Mouse (Mus musculus) mature B cell (primary cell): Measurements from ENCODE around the gene Gm12845.
"Not testable (repeated sequence)": the region's sequence is repeated elsewhere in the genome, so short reads cannot be mapped to it uniquely, and the experiment has no call there.

Experiments
- in situ Hi-C: fragments of 300-500 bp; cut with MboI; formaldehyde crosslinking; loops from 2 replicates; pipeline ENCODE4 v1.14.3; 2019

Gene Gm12845

DNA sequence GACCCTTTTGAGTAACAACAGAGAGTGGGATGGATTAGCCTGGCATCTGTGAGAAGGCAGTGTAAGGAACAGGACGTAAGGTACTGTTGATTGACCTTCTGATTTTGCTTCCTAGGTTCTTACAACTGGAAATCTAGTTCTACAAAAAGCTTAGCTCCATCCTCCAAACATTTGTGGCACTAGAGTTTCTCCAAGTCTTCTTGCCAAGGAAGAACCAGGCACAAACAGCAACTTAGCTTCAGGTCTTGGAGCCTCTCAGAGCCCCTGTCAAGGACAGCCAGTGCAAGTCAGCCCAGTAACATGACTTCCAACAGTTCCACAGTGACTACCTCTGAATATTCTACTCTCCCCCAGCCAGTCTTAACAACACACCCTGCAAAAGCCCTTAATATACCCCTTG is at the start of gene Gm12845:
Gene Gm12845, plus strand, starts transcription at position 301 of the 400 bp plus-strand sequence.
- in situ Hi-C loops, result no loop called here

GRCm38 (mm10) chr4:117676903-117677302 is 47.3 kb upstream of the Gm12845 start:
- in situ Hi-C loops, result no loop called here

- in situ Hi-C loops, result no loop called here
These were observed 43.2 kb upstream of the Gm12845 start for GRCm38 (mm10) chr4:117680963-117681362.

GRCm38 (mm10) chr4:117681931-117682461 is 42.2 kb upstream of the Gm12845 start, which contains the start of gene Dmap1:
Dmap1 (minus strand) TSS chr4:117682273.
- in situ Hi-C loops, result no loop called here

- in situ Hi-C loops, result no loop called here
These were observed 41.7 kb upstream of the Gm12845 start for GRCm38 (mm10) chr4:117682463-117682862.

DNA sequence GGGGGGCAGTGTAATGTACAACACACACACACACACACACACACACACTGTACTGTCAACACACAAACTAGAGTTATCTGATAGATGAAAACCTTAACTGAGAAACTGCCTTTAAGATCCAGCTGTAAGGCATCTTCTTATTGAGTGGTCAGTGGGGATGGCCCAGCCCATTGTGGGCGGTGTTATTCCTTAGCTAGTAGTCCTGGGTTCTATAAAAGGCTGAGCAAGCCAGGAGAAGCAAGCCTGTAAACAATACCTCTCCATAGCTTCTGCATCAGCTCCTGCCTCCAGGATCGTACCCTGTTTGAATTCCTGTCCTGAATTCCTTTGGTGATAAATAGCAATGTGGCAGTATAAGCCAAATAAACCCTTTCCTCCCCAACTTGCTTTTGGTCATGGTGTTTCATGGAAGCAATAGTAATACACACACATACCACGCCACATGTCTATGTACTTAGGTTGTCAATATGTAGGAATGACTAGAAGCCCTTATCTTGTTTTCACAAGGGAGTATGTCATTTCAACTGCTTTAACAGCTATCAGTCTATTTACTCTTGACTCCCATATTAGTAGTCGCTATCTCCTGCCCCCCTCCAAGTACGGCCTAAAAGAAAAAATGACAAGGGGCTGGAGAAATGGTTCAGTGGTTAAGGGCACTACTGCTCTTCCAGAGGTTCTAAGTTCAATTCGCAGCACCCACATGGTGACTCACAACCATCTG is 41.0 kb upstream of the Gm12845 start:
- in situ Hi-C loops, result no loop called here

DNA sequence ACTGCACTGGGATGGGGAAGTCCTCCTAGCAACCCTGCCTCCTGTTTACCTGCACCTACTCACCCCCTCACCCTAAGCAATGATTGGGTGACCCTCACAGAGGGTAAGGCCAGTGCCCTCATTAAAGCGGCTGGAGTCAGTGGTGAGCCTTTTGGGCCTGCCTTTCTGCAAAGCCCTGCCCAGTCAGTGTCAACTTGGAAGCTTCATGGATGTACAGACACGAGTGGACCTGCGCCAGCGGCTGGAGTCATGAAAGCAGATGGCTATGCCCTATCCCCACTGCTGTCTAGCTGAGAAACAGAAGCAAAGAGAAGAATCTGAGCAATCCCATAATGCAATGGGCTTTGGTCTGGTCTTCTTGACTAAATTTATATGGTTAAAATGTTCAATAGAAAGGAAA is 37.9 kb upstream of the Gm12845 start:
- in situ Hi-C loops, result no loop called here

- in situ Hi-C loops, result no loop called here
These were observed 18.9 kb upstream of the Gm12845 start for GRCm38 (mm10) chr4:117705361-117705760.

- in situ Hi-C loops, result no loop called here
These were observed 15.2 kb upstream of the Gm12845 start for GRCm38 (mm10) chr4:117708780-117709550.

- in situ Hi-C loops, result no loop called here
These were observed 11.9 kb upstream of the Gm12845 start for GRCm38 (mm10) chr4:117712314-117712713.

DNA sequence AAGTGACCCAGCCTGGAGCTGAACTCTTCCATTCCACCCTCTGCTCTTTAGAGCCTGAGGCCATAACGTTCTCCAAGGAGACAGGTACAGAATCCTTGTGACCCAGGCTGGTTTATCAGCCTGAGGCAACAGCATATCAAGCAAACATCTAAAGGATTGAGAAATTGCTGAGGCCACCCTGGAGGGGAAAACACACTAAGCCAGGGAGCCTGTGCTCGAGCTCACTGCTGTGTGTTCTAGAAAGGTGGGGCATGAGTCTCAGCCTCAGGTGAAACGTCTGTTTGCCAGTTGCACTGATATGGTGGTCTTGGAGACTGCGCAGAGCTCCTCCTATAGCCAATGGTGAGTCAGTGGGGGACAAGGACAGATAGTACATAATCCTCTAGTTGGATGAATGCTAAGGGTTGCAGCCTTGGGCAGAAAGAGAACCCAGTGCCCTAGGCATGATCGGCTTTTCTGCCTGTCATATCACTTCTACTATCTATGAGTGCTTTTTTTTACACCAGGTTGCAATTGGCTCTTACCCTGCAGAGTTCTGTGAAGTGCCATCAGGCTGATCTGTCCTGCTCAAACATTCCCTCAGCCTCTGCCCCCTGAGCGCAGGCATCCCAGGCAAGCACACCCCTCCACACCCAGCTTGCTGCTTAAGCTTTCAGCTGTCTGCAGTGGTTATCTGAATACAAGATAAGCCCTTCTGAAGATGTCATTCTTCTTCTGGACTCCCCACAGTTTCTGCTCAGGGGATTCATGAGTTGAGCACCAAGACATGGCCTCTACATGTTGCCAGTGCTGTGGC is 10.7 kb upstream of the Gm12845 start:
- in situ Hi-C loops, result no loop called here

DNA sequence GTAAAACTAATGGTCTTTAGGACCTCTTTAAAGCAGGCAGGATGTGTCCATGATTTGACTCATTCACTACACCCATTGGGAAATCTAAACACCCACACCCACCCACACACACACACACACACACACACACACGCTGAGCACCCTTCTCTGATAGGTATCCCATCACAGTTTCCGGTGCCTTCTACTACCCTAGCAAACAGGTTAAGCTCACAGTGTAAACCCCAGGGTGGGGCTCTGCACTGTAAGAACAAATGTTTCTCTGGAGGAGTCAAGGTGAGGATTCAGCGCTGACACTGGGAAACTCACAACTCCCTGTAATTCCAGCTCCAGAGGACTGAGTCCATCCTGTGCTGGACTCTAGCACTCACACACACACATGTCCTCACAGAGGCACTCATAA is 7.7 kb downstream of the Gm12845 start:
- in situ Hi-C loops, result no loop called here

DNA sequence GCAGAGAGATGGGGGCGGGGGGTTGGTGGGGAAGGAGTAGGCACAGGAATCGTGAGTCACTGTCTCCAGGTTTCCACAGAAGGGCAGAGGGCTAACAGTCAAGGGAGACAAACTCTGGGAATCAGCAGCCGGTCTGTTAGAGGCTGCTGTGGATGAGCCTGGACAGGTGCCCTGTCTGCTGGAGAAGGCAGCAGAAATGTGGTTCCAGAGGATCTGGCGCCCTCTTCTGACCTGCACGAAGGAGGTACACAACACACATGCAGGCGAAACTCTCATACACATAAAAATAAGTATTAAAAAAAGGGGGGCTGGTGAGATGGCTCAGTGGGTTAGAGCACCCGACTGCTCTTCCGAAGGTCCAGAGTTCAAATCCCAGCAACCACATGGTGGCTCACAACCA is 13.3 kb downstream of the Gm12845 start:
- in situ Hi-C loops, result no loop called here

GRCm38 (mm10) chr4:117752469-117752868 is 28.3 kb downstream of the Gm12845 start:
- in situ Hi-C loops, result not testable (repeated sequence)

DNA sequence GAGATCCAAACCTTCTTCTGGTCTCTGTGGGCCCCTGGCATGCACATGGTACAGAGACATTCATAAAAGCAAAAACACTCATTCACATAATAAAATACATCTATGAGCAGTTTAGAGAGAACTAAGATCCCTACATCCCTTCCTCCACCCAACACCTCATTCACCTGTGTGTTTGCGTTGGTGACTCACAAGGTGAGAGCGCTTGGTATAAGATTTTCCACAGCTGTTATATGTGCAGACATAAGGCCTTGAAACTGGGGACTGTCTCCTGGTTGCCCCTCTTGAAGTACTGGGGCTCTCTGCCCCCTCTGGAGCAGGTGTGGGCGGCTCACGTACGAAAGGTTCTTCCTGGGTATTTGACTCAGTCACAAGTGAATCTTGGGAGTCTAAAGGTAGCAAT is 35.9 kb downstream of the Gm12845 start:
- in situ Hi-C loops, result no loop called here

DNA sequence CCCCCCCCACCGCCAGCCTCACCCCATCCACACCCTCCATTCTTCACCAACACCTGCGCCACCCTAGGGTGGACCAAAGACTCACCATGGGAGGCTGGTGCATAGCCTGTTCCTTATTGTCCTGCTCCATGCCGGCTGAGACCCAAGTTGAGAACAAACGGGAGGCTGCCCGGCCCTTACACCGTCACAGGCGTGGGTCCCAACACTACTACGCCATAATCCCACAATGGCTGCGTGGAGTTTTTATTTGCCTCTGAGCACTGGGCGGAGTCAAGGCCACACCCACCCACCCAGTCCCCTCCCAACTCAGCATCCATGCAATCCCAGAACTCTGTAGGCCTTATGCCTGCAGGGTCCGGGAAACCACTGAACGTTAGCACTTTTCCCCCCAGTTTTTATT is 41.2 kb downstream of the Gm12845 start, which contains the start of gene Klf17:
Gene Klf17, minus strand, starts transcription at position 233 of the 400 bp plus-strand sequence.
- in situ Hi-C loops, result no loop called here

- in situ Hi-C loops, result no loop called here
These were observed 46.7 kb downstream of the Gm12845 start for GRCm38 (mm10) chr4:117770935-117771334.

- in situ Hi-C loops, result no loop called here
These were observed 48.7 kb downstream of the Gm12845 start for GRCm38 (mm10) chr4:117772960-117773359.
